Mouse (Mus musculus) CD8-positive naive resting alpha-beta T cell, adult 2 months (primary cell): ENCODE measurements around the gene Slc39a5.

Experiments
- DNase-seq, 2 experiments: peaks; one replicate each; pipeline ENCODE4 v3.0.0; 2022; ENCODE audit warnings: low read depth in 2 of 2, low spot score in 2 of 2

The Slc39a5 gene

DNA sequence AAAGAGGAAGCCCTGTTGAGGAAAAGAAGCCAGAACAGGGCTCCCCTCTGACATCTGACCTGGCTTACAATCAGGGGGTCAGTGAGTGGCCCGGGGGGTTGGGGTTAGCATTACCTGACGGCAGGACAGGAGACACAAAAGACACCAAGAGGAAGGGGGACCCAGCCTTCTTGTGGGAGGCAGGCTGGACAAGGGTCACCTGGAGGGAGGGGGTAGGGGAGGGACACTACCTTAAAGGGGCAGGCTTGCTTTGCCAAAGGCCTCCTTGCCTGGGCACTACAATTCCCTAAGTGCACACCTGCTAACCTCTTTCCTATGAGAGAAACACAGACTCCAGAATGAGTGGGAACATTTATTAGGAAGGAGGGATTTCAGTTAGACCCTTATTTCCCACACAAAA lies at the start of gene Slc39a5:
Slc39a5 (minus strand) TSS at position 174 of the 400 bp plus-strand sequence.
- no peak for DNase-seq

- no peak for DNase-seq
These were observed 44.4 kb upstream of the Slc39a5 start for GRCm38 (mm10) chr10:128445407-128445806.

DNA sequence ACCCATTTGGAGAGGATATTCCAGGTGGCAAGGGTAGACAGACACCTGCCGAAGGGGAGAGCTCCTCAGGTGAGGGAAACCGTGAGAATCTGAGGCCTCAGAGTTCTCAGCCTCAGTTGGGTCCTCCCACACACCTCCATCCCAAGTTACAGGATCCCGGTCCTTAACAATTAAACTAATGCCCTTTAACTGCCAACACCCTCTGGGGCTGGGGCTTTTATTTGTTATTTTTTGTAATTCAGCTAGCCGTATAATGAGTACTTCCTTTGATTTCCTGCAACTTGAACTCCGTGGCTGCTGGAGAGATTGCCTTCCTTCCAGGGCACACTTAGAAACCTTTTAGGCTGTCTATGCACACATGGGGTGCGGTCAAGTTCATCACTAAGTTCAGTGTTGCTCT lies 43.3 kb upstream of the Slc39a5 start:
- no peak for DNase-seq

- DNase-seq: no peak
These were observed 41.7 kb upstream of the Slc39a5 start for GRCm38 (mm10) chr10:128442718-128443117.

DNA sequence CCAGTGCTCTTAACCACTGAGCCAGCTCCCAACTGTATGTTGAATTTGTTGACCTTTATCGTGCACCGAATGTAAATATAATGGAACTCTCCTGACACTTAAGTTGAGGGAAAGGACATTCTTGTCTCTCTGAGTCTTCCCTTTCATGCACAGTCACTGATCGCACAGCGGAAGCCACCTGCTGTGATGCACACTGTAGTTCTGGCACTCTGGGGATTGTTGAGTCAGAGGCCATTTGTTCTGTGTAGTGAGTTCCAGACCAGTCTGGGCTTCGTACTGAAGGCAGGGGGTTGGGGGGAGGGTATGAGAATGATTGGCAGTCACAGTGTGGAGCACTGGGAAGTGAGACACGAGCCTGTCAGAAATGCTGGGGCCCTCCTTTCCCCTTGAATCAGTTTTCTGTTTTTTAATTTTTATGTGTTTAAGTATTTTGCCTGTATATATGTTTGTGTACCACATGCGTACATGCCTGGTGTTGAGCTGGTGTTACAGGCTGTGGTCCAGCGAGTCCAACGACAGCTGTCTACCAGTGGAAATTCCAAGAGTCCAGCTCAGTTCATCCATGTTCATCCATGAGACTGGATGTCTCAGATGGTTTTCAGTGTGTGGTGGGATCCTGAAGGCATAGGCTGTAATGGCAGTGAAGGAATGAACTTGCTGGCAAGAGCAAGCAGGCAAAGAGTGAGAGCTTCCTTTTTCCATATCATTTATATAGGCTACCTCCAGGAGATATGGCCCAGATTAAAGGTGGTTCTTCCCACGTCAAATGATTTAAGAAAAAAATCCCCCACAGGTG lies 40.5 kb upstream of the Slc39a5 start:
- DNase-seq: no peak

GRCm38 (mm10) chr10:128440407-128440806 lies 39.4 kb upstream of the Slc39a5 start:
- DNase-seq: no peak

DNA sequence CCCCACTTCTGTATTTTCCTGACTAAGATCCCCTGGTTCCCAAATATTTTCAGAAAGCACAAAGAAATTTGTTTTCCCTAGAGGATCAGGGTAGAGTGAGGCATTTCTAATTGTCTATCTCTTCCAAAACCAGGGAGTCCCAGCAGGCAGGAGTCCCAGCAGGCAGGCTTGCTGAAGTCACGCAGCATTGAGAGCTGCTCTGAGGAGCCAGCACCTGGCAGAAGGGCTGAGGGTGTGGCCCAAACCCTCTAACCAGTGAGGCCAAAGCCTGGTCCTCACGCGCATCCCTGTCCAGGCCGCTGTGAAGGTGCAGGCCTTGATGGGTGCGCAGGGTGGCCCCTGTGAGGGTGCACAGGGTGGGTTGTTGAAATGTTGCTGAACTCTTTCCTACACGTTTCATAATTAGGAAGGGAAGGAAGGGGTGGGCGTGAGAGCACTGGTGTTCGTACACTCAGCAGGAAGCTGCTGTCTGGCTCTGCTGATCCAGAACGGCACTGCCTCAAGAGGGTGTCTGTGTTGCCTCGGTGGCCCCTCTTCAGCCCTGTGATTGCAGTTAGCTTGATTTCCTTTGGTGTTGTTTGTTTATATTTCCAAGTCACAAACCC lies 37.7 kb upstream of the Slc39a5 start:
- DNase-seq: peak in 1 of 2 experiments; percentile 12

GRCm38 (mm10) chr10:128436376-128436775 lies 35.3 kb upstream of the Slc39a5 start:
- DNase-seq: no peak

GRCm38 (mm10) chr10:128435873-128436272 lies 34.8 kb upstream of the Slc39a5 start:
- no peak for DNase-seq

- DNase-seq: no peak
These were observed 34.3 kb upstream of the Slc39a5 start for GRCm38 (mm10) chr10:128435186-128435823.

DNA sequence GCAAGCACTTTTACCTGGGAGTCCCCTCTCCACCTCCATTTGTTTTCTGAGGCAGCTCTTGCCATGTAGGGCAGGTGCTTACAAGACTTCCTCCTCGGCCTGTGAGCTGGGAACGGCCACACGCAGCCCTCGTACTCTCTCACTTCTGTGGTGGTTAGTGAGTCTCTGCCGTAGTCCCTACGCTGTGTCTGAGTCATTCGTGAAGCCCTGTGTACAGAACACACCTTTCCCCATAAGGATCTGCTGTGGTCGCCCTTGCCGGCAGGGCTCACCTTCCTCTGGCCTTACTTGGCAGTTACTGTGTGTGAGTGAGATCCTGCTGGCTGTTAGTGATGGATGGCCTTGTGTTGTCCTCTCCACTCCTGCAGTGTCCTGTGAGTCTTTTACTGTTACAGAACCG lies 33.7 kb upstream of the Slc39a5 start:
- DNase-seq: peak; percentile 34 to 44

DNA sequence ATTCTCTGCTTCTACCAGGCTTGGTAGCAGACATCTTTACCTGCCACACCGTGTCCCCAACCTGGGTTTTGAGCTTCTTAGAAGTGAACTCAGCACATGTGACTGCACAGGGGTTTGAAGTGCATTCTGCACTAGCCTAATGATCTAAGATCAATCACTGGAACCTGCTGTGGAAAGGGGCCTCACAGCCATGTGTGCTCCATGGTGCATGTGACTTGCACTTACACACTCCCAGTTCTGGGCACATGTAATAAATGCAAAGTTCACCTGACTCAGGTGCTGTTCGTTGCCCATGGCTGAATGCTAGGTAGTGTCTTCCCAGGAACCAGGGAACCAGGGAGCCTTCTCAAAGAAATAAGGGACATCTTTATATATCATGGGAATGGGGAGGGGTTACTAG lies 32.4 kb upstream of the Slc39a5 start:
- DNase-seq: no peak

GRCm38 (mm10) chr10:128429454-128429853 lies 28.4 kb upstream of the Slc39a5 start:
- no peak for DNase-seq

DNA sequence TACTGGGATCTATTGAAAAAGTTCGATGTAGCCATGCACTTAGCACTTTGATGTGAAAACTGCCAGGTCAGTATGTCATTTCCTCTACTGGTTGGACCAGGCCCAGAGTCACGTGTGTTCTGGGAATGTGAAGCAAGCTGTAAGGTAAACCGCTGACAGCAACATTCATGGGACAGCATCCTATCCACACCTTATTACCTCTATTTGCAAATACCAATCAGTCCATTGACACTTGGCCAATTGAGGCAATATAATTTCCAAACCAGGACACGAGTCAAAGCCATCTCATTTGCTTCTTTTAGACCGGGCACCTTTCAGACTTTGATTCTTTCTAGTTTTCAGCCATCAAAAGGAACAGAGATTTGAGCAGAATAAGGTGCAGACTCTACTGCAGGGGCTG lies 28.0 kb upstream of the Slc39a5 start:
- DNase-seq: no peak

DNA sequence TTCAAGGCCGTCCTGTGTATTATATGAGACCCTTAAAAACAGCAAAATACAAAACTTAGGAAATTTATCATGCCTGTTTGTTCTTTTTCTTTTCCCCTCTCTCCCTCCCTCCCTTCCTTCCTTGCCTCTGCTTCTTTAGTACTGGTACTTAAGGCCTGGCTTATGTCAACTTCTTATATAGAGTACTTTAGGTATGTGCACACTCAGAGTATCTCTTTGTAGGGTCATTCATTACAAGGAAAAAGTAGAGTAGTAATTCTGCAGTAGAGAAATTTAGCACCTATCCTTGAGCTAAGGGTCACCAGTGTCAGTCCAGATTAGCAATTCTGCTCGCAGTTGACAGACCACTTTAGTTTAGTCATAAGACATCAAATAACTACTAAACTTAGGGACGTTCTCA lies 24.2 kb upstream of the Slc39a5 start:
- no peak for DNase-seq

- DNase-seq: peak; percentile 21 to 39
These were observed 23.6 kb upstream of the Slc39a5 start for GRCm38 (mm10) chr10:128424604-128425003.

DNA sequence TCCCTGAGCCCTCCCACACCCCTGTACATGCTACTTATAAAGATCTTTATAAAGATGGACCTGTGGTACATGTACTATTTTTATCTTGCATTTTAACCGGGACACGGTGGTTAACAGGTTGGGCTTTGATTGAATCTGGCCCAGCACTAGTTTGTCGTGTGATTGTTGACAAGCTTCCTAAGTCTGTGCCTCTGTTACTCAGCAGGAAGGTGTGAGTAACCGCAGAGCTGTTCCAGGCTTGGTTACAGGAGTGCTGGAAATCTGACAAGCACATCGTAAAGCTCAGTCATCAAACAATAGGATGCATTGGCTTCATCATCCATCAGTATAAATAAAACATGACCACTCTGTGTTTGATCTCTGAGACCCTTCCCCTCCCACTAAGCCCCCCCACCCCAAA lies 21.4 kb upstream of the Slc39a5 start:
- no peak for DNase-seq

GRCm38 (mm10) chr10:128414848-128415247 lies 13.8 kb upstream of the Slc39a5 start:
- DNase-seq: no peak

DNA sequence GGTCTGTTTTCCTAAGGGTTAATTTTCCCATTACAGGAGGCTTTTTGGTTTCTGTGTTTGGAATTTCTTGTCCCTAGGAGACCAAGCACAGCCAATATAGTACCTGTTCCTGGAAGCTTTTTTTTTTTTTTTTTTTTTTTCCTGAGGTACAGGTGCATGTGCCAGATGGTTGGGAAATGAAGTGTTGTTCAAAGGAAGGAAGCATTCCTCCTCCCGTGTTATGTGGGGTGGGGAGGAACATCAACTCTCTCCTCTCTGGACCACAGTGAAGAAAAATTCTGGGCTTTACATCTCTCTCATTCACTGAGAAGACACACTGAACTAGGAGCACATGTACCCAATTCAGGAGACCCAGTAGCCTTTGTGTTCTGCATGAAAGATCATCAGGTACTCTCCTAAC lies 12.0 kb upstream of the Slc39a5 start:
- no peak for DNase-seq

- DNase-seq: no peak
These were observed 11.5 kb upstream of the Slc39a5 start for GRCm38 (mm10) chr10:128412558-128412957.

- DNase-seq: peak in 1 of 2 experiments; percentile 4
These were observed 11.0 kb upstream of the Slc39a5 start for GRCm38 (mm10) chr10:128412055-128412381.
